Mouse (Mus musculus): ENCODE results near the gene Mbd5. TPM values are rescaled to one million over a fixed set of nuclear protein-coding genes. Genes with fewer than 3 reads are reported as not detected.
A peak's percentile ranks its signal among the peaks of the same experiment; 100 is the strongest.

Mbd5 gene
- total and polyA plus RNA-seq, 3 experiments, result 4.4 to 8.7 TPM; not detected in 1

DNA sequence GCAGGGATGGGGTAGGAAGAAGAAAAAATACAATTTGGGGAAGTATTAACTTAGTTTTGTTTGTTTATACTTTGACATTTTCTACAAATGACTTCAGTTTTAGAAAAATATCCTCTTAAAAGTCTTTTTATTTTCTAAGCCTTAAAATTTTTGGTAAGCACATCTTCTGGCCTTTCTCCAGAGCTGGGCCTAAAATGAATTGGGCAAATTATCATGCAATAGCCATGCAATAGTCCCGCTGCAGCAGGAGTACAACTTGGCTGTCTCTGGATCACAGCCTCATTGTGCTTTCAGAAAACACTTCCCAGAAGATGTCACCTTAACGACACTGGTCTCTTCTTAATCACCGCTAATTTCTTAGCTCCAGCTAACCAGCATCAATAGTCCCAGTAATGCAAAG lies 91.2 kb downstream of the Mbd5 start:
- no peak for DNase-seq (ENCODE audit: low read depth, low spot score)
- TF ChIP-seq RCOR1 (IDR thresholded peaks at IDR 0.05; ENCODE audit: low read depth, low read length), result no peak
- TF ChIP-seq KAT2A (conservative IDR thresholded peaks at IDR 0.05; ENCODE audit: low read depth, low read length), result no peak
- TF ChIP-seq POLR2A (IDR thresholded peaks at IDR 0.05; ENCODE audit: control insufficient read depth in 1 of 2, insufficient read depth in 1 of 2, low read depth in 1 of 2, low read length in 2 of 2, poor library complexity in 1 of 2), result no peak
- TF ChIP-seq MXI1 (IDR thresholded peaks at IDR 0.05; ENCODE audit: low read depth, low read length), result no peak
- TF ChIP-seq CTCF (IDR thresholded peaks at IDR 0.05 in 2 of 3, conservative IDR thresholded peaks at IDR 0.05 in 1 of 3; ENCODE audit: control insufficient read depth in 1 of 3, insufficient read depth in 1 of 3, low read depth in 2 of 3, low read length in 3 of 3, poor library complexity in 1 of 3, severe bottlenecking in 1 of 3), result no peak
- no peak for TF ChIP-seq EP300 (IDR thresholded peaks at IDR 0.05; ENCODE audit: low read depth in 1 of 2, low read length in 2 of 2)
- no peak for TF ChIP-seq UBTF (IDR thresholded peaks at IDR 0.05; ENCODE audit: borderline replicate concordance, insufficient read depth, low read depth, low read length)
- no peak for TF ChIP-seq MEF2A (IDR thresholded peaks at IDR 0.05; ENCODE audit: extremely low read depth, insufficient replicate concordance, low read depth, low read length, poor library complexity, severe bottlenecking)
- H3K4me3 ChIP-seq (ENCODE audit: control insufficient read depth in 1 of 2, insufficient read depth in 1 of 2, low read depth in 2 of 2, low read length in 2 of 2), result no peak overlapping the region

DNA sequence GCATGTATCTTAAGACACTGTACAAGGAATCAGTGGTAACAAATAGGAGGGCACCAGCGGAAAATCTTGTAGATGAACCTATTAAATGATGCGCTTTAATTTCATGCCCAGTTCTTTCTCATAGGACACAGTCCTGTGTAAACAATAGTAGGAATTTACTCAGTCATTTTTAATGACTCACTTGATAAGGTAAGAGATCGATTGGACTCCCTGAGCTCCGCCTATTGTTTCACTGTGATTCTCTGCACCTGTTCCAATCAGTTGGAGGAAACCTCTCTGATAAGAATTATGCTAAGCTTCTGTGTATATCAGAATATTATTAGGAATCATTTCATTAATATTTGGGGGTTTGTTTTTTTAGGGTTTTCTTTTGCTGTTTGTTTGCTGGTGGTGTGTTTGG lies 100.7 kb downstream of the Mbd5 start:
- H3K27me3 ChIP-seq (ENCODE audit: control insufficient read depth in 1 of 2, insufficient read depth in 2 of 2, low read length in 2 of 2), result no peaks in the 10 kb centered on the region
- H3K27ac ChIP-seq (ENCODE audit: control insufficient read depth, low read depth, low read length), result no peak overlapping the region
- peaks cover 0 to 2% of the 10 kb centered on the region in 2 experiments; a peak in 1 of 4 replicates for H3K36me3 ChIP-seq (ENCODE audit: control insufficient read depth in 1 of 2, insufficient read depth in 2 of 2, low read length in 2 of 2)
- H3K4me3 ChIP-seq (ENCODE audit: control insufficient read depth in 1 of 2, insufficient read depth in 1 of 2, low read depth in 2 of 2, low read length in 2 of 2), result no peak overlapping the region
- no peaks in the 10 kb centered on the region for H3K9me3 ChIP-seq (replicated peaks; ENCODE audit: insufficient read depth, low read length)
- no peak for TF ChIP-seq GATA1 (IDR thresholded peaks at IDR 0.05; ENCODE audit: low read depth, low read length)
- TF ChIP-seq ELF1 (IDR thresholded peaks at IDR 0.05; ENCODE audit: low read depth, low read length), result no peak
- no peak for TF ChIP-seq POLR2AphosphoS2 (IDR thresholded peaks at IDR 0.05; ENCODE audit: low read length)
- no peak for TF ChIP-seq ZNF384 (IDR thresholded peaks at IDR 0.05; ENCODE audit: low read depth, low read length)
- no peak for TF ChIP-seq ZKSCAN1 (IDR thresholded peaks at IDR 0.05; ENCODE audit: low read depth, low read length)
- no peak for TF ChIP-seq POLR2AphosphoS5 (IDR thresholded peaks at IDR 0.05; ENCODE audit: borderline replicate concordance, low read depth, low read length)
- H3K9ac ChIP-seq (ENCODE audit: control insufficient read depth, low read depth, low read length, poor library complexity, severe bottlenecking), result no peak overlapping the region
- no peaks in the 10 kb centered on the region for H3K79me2 ChIP-seq (ENCODE audit: control insufficient read depth, insufficient read depth, low read length, poor library complexity)
- DNase-seq (ENCODE audit: low read depth, low spot score), result no peak
- H3K4me1 ChIP-seq (ENCODE audit: control insufficient read depth in 1 of 2, insufficient read depth in 2 of 2, low read length in 2 of 2), result no peaks in the 10 kb centered on the region; a peak in 1 of 4 replicates

More for the DNA sequence above, 91.2 kb downstream of the Mbd5 start:
- H3K9me3 ChIP-seq (replicated peaks; ENCODE audit: insufficient read depth, low read length), result no peaks in the 10 kb centered on the region
- no peak overlapping the region for H3K27ac ChIP-seq (ENCODE audit: control insufficient read depth, low read depth, low read length)
- no peaks in the 10 kb centered on the region for H3K4me1 ChIP-seq (ENCODE audit: control insufficient read depth in 1 of 2, insufficient read depth in 2 of 2, low read length in 2 of 2)
- H3K9ac ChIP-seq (ENCODE audit: control insufficient read depth, low read depth, low read length, poor library complexity, severe bottlenecking), result no peak overlapping the region
- H3K79me2 ChIP-seq (ENCODE audit: control insufficient read depth, insufficient read depth, low read length, poor library complexity), result no peaks in the 10 kb centered on the region
- H3K27me3 ChIP-seq (ENCODE audit: control insufficient read depth in 1 of 2, insufficient read depth in 2 of 2, low read length in 2 of 2), result no peaks in the 10 kb centered on the region
- H3K36me3 ChIP-seq (ENCODE audit: control insufficient read depth in 1 of 2, insufficient read depth in 2 of 2, low read length in 2 of 2), result no peaks in the 10 kb centered on the region

DNA sequence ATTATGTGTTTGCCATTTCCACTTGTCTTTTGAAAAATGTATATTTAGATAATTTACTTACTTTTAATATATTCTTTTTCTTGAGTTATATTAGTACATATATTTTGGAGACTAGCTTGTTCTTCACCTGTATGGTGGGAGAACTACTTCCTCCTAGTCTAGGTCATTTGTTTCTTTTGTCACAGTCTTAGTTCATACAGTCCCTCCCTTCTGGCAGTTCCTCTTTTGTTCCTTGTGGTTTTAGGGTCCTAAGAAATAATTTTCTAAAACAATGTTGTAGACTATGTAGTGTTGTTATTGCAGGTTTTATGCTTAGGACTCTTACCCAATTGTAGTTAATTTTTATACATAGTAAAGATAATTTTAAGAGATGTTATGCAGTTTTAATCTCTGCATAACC lies 118.6 kb downstream of the Mbd5 start:
- TF ChIP-seq ZMIZ1 (IDR thresholded peaks at IDR 0.05; ENCODE audit: low read depth, low read length) (no peak), EP300 (IDR thresholded peaks at IDR 0.05; ENCODE audit: low read depth in 1 of 2, low read length in 2 of 2) (peak in 1 of 2 experiments; percentile 22; a peak in 1 of 4 replicates), JUND (IDR thresholded peaks at IDR 0.05; ENCODE audit: low read depth, low read length) (no peak)
- Histone ChIP-seq H3K9me3 (replicated peaks; ENCODE audit: insufficient read depth, low read length) (no peaks in the 10 kb centered on the region), H3K36me3 (ENCODE audit: control insufficient read depth in 1 of 2, insufficient read depth in 2 of 2, low read length in 2 of 2) (peaks cover 0 to 4% of the 10 kb centered on the region in 2 experiments; a peak in 2 of 4 replicates), H3K4me1 (ENCODE audit: control insufficient read depth in 1 of 2, insufficient read depth in 2 of 2, low read length in 2 of 2) (peaks cover 3 to 5% of the 10 kb centered on the region in 2 experiments; a peak in 3 of 4 replicates), H3K9ac (ENCODE audit: control insufficient read depth, low read depth, low read length, poor library complexity, severe bottlenecking) (no peak overlapping the region), H3K4me3 (ENCODE audit: control insufficient read depth in 1 of 2, insufficient read depth in 1 of 2, low read depth in 2 of 2, low read length in 2 of 2) (no peak overlapping the region), H3K27ac (ENCODE audit: control insufficient read depth, low read depth, low read length) (no peak overlapping the region), H3K79me2 (ENCODE audit: control insufficient read depth, insufficient read depth, low read length, poor library complexity) (no peaks in the 10 kb centered on the region), H3K27me3 (ENCODE audit: control insufficient read depth in 1 of 2, insufficient read depth in 2 of 2, low read length in 2 of 2) (no peaks in the 10 kb centered on the region)
- DNase-seq (ENCODE audit: low read depth, low spot score), result peak; percentile 68
